Mouse (Mus musculus): ENCODE data around the gene Amdhd2.

Gene Amdhd2

GRCm38 (mm10) chr17:24163176-24163962 is at the start of gene Amdhd2:
TSS of gene Amdhd2 (minus strand) at chr17:24163766.
- peak; percentile 98 for DNase-seq

- DNase-seq, result no peak
Observed at GRCm38 (mm10) chr17:24213186-24213585, 49.6 kb upstream of the Amdhd2 start.

DNA sequence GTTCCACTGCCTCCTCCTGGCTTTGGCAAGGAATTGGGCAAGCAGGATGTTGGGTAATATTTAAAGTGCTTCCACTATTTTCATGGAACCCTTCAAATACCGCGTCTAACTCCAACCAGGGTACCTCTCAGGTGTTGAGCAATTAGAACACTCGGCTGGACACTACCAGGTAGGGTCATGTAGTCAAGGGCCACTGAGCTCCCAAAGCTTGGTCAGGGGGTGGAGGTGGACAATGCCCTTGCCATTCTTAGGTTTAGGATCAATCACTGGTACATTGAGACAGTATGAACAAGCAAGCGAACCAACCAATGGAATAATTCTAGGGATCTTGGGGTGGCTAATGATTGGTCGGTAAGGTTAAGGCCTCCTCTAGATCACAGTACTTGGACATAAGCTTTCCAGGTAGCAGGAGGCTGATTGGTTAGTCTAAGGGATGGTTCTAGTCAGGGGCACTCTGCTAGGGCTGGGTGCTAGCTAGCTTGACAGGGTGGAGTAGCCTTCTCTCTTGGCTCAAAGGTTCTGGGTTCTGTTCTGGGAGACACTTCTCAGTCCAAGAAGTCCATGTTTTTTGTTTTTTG is 49.0 kb upstream of the Amdhd2 start:
- DNase-seq, result no peak

DNA sequence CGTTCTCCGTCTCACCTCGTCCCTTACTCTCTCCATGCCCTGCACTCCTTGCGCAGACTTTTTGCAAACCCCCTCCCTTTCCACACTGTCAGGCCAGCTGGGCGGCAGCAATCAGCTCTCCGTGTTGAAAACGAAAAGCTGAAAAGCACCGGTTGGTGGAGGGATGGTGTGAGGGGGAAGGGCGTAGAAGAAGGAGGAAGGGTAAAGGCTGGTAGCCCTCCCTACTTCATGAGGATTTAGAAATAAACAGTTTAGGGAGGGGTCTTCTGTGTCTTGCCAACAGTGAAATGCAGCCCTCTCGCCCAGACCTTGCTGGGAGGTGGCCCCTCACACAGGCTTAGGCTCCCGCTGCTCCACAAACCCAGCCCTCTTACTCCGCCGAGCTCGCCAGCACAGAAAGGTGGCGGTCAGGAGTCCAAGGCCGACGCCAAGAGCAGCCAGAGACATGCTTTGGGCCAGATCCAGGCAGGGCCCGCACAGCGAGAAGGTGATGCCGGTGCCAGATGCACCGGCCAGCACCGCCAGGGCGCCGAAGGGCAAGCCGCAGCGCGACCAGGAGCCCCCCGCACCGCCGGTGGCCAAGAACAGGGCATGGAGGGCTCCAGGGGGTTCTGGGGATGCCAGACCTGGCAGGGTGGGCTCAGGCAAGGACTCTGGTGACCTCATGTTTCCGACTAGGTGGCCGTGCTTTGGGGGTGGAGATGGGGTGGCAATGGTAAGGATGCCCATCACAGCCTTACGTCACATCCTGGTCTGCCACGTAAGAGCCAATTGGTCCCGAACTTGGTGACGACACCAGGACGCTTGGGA is 48.3 kb upstream of the Amdhd2 start:
- peak; percentile 85 for DNase-seq

DNA sequence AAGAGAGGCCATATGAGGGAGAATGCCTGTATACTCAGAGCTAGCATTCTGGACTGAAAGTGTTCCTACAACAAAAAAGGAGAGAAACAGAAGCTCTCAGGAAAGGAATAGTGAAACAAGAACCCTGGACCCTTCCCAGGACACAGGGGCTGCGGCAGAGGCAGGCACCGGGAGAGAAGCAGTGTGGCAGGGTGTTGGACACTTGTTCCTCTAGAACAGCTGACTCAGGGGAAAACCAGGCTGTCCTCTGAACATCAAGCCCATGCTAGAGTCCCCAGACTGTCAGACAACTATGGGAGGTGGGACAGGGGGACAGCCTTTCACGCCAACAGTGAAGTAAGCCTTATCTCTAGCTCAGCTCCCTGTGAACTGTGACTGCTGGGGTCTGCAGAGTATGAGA is 47.0 kb upstream of the Amdhd2 start:
- DNase-seq, result no peak

- no peak for DNase-seq
Observed at GRCm38 (mm10) chr17:24209916-24210240, 46.3 kb upstream of the Amdhd2 start.

DNA sequence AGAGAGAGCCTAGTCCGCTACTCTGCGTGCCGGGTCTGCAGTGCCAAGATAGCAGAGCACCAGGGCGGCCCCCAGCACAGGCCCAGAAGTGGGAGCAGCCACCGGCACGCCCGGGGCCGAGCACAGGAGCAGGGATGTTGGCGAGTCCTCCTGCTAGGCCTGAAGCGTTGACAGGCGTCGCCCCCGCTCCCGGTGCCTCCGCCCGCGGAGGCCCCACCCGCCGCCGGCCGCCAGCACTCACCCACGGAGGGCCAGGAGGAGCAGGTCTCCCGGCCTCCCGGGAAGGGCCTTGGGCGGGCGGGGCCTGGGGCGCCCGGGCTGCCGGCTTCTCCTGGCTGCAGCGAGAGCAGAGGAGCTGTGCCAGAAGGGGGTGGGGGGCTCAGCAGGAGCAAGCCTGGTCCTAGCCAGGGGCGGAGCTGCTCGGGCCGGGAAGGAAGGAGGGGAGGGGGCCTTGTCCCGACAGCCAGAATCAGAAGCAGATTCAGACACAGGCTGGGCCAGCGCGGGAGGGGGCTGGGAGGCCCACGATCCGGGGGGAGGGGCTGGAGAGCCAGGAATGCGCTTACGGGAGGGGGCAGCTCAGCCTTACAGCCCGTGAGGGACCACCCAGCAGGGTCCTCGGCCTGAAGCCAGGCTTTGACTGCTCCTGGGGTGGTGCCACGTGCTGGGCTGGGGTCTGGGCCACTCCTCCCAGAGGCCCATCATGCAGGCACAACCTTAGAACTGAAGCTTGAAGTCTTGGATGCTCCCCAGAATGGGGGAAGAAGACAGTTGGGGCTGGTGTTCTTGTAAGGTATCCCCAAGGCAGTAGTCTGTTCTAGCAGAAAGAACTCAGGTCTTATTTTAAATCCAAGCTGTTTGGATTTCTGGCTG is 45.7 kb upstream of the Amdhd2 start, which contains the start of gene Ntn3:
Gene Ntn3 (minus strand): TSS at position 489 of the 873 bp plus-strand sequence.
- peak; percentile 84 for DNase-seq

DNA sequence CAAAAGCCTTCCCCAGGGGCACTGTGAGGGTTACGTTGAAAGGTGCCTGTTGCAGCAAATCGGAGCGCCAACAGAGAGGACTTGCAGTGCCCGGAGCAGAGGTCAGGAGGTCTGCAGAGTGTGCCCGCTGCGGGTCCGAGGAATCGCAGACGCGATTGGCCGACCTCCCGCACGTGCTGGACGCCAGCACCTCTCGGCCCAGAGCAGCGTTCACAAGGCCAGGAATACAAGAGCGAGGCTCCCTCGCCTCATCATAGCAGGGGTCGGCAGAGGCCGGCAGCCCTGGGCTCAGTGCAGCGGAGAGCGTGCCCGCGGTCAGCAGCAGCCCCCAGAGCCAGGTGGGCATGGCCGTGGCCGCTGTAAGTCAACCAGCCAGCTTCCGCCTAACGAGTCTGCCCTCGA is 45.1 kb upstream of the Amdhd2 start:
- DNase-seq, result peak; percentile 54

DNA sequence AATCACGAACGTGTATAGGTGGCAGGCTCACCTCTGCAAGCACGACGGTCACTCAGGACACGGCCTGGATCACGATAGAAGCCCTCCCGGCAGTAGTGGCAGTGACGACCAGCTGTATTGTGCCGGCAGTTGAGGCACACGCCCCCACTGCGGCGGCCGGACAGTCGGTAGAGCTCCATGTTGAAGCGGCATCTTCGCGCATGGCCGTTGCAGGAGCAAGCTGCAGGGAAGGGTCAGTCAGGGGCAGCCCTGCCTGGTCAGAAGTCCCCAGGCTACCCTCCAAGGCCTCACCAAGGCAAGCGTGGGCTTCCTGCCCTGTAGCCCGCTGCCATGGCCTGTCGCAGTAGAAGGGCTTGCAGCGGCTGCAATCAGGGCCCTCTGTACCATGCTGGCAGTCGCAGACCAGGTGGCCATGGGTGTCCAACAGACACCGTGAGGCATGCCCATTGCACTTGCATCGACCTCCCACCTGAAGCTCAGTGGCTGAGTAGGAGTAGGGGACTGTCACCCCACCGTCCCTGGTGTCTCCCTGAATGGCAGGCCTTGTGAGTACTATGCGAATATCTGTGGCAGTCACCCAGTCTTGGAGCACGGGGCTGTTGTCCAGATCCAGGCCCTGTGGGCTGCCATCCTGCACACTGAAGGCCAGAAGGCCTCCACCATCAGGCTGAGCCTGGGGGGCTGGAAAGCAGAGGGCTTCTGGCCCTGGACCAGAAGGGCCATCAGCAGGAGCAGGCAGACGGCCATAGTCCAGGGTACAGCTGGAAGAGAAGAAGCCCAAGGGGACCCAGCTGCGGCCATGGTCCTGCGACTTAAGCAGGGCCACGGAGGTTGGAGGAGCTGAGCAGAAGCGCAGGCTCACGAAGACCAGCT is 44.4 kb upstream of the Amdhd2 start:
- peak; percentile 5 for DNase-seq

DNA sequence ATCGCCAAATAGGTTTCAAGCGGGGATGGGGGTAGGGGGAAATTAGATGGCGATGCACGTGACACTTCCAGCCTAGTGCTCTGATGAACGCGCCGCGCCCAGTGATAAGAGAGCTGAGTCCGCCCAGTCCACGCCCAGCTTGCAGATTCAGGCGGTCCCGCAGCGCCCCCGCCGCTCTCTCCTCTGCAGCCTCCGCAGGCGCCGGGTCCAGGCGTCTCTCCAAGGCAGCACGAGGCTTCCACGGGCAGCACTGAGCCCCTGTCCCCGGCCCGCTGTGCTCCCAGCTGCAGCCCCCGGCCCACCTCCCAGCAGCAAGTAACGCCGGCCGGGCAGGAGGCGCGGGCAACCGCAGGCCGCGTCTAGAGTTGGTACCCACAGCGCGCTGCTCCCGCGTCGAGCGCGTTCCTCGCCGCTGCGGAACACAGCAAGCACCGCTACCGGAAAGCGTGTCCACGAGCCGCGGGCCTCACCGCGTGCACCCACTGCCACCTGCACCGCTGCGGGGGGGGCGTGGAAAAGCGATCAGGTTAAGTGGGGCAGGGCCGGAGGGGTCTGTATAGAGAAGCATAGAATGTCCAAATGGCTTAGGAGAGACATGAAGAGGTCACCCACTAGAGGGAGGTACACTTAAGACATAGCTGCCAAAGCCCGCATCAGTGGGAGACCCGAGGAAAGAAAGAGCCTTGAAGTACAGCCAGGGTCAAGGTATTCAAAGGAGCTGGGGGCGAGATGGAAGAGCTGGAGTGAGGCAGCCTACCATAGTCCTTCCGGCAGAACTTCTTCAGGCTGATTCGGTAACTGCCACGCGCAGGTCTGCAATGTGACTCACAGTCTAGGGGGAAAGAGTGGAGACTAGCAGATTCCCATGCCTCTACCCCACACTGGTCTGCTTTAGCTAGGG is 43.1 kb upstream of the Amdhd2 start:
- DNase-seq, result peak; percentile 70

GRCm38 (mm10) chr17:24205908-24206361 is 42.4 kb upstream of the Amdhd2 start:
- DNase-seq, result no peak

DNA sequence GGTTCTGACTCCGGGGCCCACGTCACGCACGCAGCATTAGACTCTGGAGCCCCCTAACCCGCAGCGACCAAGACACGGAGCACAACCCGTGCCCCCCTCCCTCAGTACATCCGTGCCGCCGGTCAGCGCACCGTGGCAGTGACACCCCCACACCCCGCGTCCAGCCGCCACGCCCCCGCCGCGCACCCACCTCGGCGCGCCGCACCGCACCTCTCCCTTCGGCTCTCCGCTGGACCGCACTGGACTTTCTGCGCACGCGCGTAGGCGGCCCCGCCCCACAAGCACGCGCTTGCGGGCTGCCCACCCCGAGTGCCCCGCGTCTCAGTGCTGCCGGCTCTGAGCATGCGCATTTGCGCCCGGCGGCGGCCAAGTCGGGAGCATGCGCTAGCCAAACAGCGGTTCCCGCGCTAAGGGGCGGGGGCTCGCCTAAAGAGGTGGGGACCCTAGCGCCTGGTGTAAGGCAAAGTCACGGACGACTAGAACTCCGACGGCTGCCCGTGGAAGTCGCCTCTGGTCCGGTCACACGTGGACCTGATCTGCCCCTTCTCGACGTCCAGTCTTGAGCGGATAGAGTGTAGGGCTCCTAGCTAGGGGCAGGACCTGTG is 41.8 kb upstream of the Amdhd2 start, which contains the start of gene Tbc1d24:
Gene Tbc1d24 (minus strand): TSS at position 279 of the 605 bp plus-strand sequence.
- DNase-seq, result peak; percentile 96

DNA sequence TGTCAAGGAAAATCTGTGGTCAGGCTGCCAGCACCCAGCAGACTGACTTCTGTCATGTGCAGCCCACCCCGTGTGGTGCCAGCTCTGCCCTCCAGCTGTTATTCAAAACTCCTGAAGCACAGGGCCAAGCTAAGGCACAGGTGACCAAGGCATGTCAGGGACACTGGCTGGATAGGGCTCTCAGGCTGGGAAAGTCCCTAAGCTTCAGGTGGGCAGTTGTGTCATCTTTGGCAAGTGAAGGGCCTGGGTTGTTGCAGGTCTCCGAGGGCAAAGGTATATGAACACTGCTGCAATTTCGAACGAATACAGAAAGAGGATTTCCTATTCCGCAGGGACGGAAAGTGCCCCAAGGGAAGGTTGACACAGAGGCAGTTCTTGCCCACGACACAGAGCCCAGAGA is 41.3 kb upstream of the Amdhd2 start:
- DNase-seq, result no peak

DNA sequence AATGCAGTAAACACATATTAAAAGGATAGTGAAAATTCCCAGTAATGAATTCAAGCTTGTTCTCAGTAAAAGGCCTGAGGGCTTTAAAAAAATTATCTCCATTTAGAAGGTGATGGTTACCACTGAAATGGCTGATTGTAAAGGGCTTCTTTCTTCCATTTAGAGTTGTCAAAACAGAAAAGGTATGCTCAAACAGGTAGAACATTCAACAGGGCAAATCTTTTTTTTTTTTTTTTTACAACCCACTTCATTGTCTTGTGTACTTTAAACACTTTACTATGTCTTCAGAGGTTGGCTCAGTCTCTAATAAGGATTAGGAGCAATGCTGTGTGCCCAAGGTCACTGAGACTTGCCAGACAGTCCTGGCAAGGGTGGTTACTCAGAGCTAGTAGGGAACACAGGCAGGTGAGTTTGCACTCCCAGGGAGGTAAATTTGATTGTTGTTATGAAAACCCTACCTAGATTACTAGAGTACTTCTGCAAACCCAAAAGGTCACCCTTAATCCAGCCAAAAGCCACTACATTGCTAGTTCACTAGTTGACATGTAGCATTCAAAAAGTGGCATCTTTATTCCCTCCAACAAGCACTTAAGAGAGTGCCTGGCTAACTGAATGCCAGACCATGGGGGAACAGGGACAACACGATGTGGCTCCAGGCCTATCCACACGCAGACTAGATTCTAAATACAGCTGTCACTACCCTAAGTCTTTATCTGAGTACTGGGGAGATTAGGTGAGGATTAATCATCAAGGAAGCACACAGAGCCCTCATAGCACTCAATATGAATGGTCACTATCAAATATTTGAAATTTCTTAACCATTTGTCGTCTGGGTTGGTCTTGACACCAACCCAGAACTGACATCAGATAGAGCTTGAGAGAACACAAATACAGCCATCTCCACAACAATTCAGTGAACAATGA is 40.3 kb upstream of the Amdhd2 start:
- peak; percentile 10 for DNase-seq

DNA sequence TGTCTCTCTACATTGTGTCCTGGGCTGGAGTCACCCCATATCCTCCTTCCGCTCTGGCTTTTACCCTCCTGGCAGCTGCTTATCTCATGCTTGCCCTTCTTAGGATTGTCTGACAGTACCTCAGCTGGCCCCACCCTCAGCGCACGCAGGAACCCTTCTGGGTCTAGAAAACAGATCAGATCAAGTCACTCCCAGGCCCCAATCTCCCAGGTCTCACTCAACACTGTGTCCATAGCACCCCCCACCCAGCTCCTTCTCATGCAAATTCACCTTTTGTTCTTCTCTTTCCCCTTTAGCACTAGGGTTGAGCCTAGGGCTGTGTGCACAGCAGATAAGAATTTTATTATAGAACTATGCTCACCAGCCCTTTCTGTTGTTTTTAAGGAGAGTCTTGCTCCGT is 39.5 kb upstream of the Amdhd2 start:
- DNase-seq, result no peak

- no peak for DNase-seq
Observed at GRCm38 (mm10) chr17:24201092-24201491, 37.5 kb upstream of the Amdhd2 start.

- DNase-seq, result no peak
Observed at GRCm38 (mm10) chr17:24199741-24200140, 36.2 kb upstream of the Amdhd2 start.

GRCm38 (mm10) chr17:24199252-24199651 is 35.7 kb upstream of the Amdhd2 start:
- no peak for DNase-seq

Data from retina, postnatal 1 day (tissue).